Mouse (Mus musculus) limb, embryonic 11.5 days (tissue): ENCODE measurements around the gene Hif1an. TPM values are rescaled to one million over a fixed set of nuclear protein-coding genes. Genes with fewer than 3 reads are reported as not detected.

Source experiments
- ATAC-seq: fragments of 200-750 bp; cut with Nextera tagmentation; 2 replicates; pipeline ENCODE4 v1.8.0; 2017; ENCODE audit warnings: low read depth; ENCODE audit not compliant: insufficient number of reproducible peaks, low FRiP score, low TSS enrichment
- DNase-seq: peaks from one replicate; pipeline ENCODE4 v3.0.0-alpha.2; 2015; ENCODE audit warnings: low spot score
- H3K27ac ChIP-seq: fragments of 300-500 bp; sonication (generic); replicated peaks from 2 replicates; pipeline ENCODE4 v1.5.1; 2014; ENCODE audit warnings: low read depth, mild to moderate bottlenecking, low read length
- H3K27me3 ChIP-seq: fragments of 300-500 bp; sonication (generic); 2 replicates; pipeline ENCODE4 v1.6.1; 2014; ENCODE audit warnings: mild to moderate bottlenecking, low read length, mixed read lengths; ENCODE audit not compliant: control insufficient read depth, insufficient read depth
- H3K36me3 ChIP-seq: fragments of 300-500 bp; sonication (generic); 2 replicates; pipeline ENCODE4 v1.6.1; 2014; ENCODE audit warnings: mild to moderate bottlenecking, low read length, moderate library complexity, mixed read lengths; ENCODE audit not compliant: control insufficient read depth, insufficient read depth
- H3K4me1 ChIP-seq: fragments of 300-500 bp; sonication (generic); 2 replicates; pipeline ENCODE4 v1.6.1; 2014; ENCODE audit warnings: low read length, mixed read lengths; ENCODE audit not compliant: control insufficient read depth, insufficient read depth
- H3K4me2 ChIP-seq: fragments of 300-500 bp; sonication (generic); 2 replicates; pipeline ENCODE4 v1.6.1; 2014; ENCODE audit warnings: low read depth, mild to moderate bottlenecking, moderate library complexity; ENCODE audit not compliant: severe bottlenecking
- H3K4me3 ChIP-seq: fragments of 300-500 bp; sonication (generic); 2 replicates; pipeline ENCODE4 v1.5.1; 2014; ENCODE audit warnings: low read depth, low read length
- H3K9ac ChIP-seq: fragments of 300-500 bp; sonication (generic); 2 replicates; pipeline ENCODE4 v1.6.1; 2014; ENCODE audit warnings: mild to moderate bottlenecking, low read length
- H3K9me3 ChIP-seq: fragments of 300-500 bp; sonication (generic); 2 replicates; pipeline ENCODE4 v1.6.1; 2016; ENCODE audit warnings: low read length; ENCODE audit not compliant: control insufficient read depth
- WGBS: fragments of 180-500 bp; shearing (Covaris S2); extraction: QIAGEN DNeasy Blood & Tissue Kit; methylation state at CpG from one replicate; pipeline ENCODE4 v1.1.7; 2014; 5-methylcytosine and 5-hydroxymethylcytosine counted together
- polyA plus RNA-seq: library from polyadenylated mRNA; unstranded; fragments of >200 nt; fragmentation: Nextera tagmentation; extraction: Ambion mirVana; gene quantifications from 2 replicates; pipeline ENCODE4 v1.2.1, GENCODE M21; 2014

Gene Hif1an
- polyA plus RNA-seq, 1 experiment from 2014 or later = 26.5 TPM

- H3K9ac ChIP-seq = no peak within 1 kb of the TSS
- 94% methylated on average over 4 of the region's 4 CpGs for WGBS
- H3K4me2 ChIP-seq = no peak within 1 kb of the TSS
- no peak within 1 kb of the TSS for H3K27ac ChIP-seq
- no peaks in the 10 kb centered on the region for H3K9me3 ChIP-seq
- no peak for DNase-seq
- ATAC-seq = no peak
- H3K4me1 ChIP-seq = peaks cover 7% of the 10 kb centered on the region
- H3K4me3 ChIP-seq = no peak within 1 kb of the TSS
- no peaks in the 10 kb centered on the region for H3K27me3 ChIP-seq
- peaks cover 21% of the 10 kb centered on the region for H3K36me3 ChIP-seq
Observed at GRCm38 (mm10) chr19:44552731-44553130, 9.9 kb upstream of the Hif1an start, which contains the start of gene Gm20538. Gm20538 (minus strand) TSS chr19:44552831.

- ATAC-seq (no peak), DNase-seq (no peak)
- no peak overlapping the region for H3K4me3 ChIP-seq
- H3K9me3 ChIP-seq = no peaks in the 10 kb centered on the region
- H3K27me3 ChIP-seq = no peaks in the 10 kb centered on the region
- H3K27ac ChIP-seq = no peak overlapping the region
- no peak overlapping the region for H3K4me2 ChIP-seq
- H3K36me3 ChIP-seq = peaks cover 21% of the 10 kb centered on the region
- H3K4me1 ChIP-seq = peaks cover 7% of the 10 kb centered on the region
- 95% methylated on average over 4 of the region's 4 CpGs for WGBS
- H3K9ac ChIP-seq = no peak overlapping the region
Observed at GRCm38 (mm10) chr19:44553286-44553685, 9.4 kb upstream of the Hif1an start.

GRCm38 (mm10) chr19:44554490-44554860 is 8.2 kb upstream of the Hif1an start:
- WGBS = 8% methylated on average over 8 of the region's 8 CpGs
- DNase-seq = no peak
- Histone ChIP-seq H3K27me3 (no peaks in the 10 kb centered on the region), H3K9me3 (no peaks in the 10 kb centered on the region), H3K27ac (no peak overlapping the region), H3K4me2 (peak overlapping the region; percentile 72), H3K36me3 (peaks cover 16% of the 10 kb centered on the region), H3K4me3 (peak overlapping the region; percentile 65), H3K4me1 (peaks cover 7% of the 10 kb centered on the region), H3K9ac (peak overlapping the region; percentile 90)
- no peak for ATAC-seq

DNA sequence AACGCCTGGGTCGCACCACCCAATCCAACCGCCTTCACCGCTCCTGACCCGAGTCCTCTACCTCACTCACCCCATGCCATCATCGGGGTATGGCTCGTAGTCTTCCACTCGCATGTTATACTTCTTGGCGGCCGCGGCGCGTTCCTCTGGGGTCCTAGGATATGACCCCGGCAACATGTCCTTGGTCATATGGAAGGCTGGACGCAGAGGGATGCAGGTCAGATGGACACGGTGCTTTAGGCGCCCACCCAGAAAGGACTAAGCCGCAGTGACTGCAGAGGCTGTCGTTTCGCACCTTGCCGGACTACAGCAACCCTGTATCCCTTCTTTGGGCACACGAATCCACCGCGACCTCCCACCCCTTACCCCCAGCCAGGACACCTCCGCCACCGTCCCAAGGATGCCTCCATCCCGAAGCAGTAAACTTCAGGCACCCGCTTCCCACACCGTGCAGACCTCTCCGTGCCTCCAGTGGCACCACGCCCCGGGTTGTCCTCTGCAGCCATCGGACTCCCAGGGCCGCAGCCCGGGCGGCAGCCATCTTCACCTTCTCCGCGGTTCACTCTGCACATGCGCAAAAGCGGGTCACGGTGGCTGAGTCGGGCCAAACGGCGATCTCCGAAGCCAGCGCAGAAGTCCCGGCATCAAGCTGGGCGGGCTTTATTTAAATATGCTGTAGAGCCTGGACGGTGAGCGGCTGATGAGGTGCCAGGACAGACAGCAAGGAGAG is 7.6 kb upstream of the Hif1an start, which contains the start of gene Ndufb8:
Gene Ndufb8, minus strand, starts transcription at position 580 of the 730 bp plus-strand sequence.
- peak within 1 kb of the TSS; percentile 26; the same call in 1 of the 2 replicates for H3K27ac ChIP-seq

GRCm38 (mm10) chr19:44564006-44564405 is 1.4 kb downstream of the Hif1an start:
- Histone ChIP-seq H3K9ac (no peak overlapping the region), H3K4me2 (peak overlapping the region; percentile 13; the same call in 1 of the 2 replicates), H3K9me3 (no peaks in the 10 kb centered on the region), H3K27ac (no peak overlapping the region), H3K27me3 (no peaks in the 10 kb centered on the region), H3K4me3 (0 out of 2 replicates have a peak overlapping the region, but pooled peaks have one; percentile 74), H3K4me1 (peaks cover 16% of the 10 kb centered on the region), H3K36me3 (peaks cover 10% of the 10 kb centered on the region)
- WGBS = 89% methylated on average over 14 of the region's 14 CpGs
- ATAC-seq = no peak
- no peak for DNase-seq

More for the DNA sequence above, 7.6 kb upstream of the Hif1an start, which contains the start of gene Ndufb8:
- H3K9ac ChIP-seq = peak within 1 kb of the TSS; percentile 90
- H3K36me3 ChIP-seq = peaks cover 12% of the 10 kb centered on the region
- DNase-seq (peak; percentile 97), ATAC-seq (peak; percentile 82)
- WGBS = 0% methylated on average over 50 of the region's 50 CpGs
- peak within 1 kb of the TSS; percentile 72 for H3K4me2 ChIP-seq
- no peaks in the 10 kb centered on the region for H3K27me3 ChIP-seq
- H3K4me1 ChIP-seq = peaks cover 7% of the 10 kb centered on the region
- H3K9me3 ChIP-seq = no peaks in the 10 kb centered on the region
- peak within 1 kb of the TSS; percentile 65 for H3K4me3 ChIP-seq

GRCm38 (mm10) chr19:44567763-44568162 is 5.1 kb downstream of the Hif1an start:
- Histone ChIP-seq H3K4me3 (no peak overlapping the region), H3K9me3 (no peaks in the 10 kb centered on the region), H3K4me1 (peaks cover 16% of the 10 kb centered on the region), H3K27me3 (no peaks in the 10 kb centered on the region), H3K4me2 (no peak overlapping the region), H3K9ac (no peak overlapping the region), H3K27ac (no peak overlapping the region), H3K36me3 (peaks cover 25% of the 10 kb centered on the region)
- 92% methylated on average over 3 of the region's 3 CpGs for WGBS
- DNase-seq (no peak), ATAC-seq (no peak)

DNA sequence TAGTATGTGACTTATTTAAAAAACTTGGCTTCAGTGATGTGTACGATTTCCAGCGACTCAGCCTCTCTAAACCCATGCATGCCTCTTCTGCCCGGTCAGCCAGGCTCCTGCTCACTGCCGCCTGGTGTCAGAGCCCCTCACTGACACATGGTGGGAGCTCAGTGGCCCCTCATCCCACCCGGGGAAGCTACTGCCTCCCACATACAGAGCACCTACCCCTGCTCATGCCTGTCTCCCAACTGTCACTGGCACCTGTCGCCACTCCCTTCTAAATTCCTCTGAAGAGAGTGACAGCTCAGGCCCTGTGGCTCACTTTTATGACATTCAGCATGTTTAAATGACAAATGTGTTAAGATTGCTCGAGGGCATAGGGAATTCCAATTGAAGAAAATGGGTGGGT is 13.6 kb downstream of the Hif1an start:
- H3K36me3 ChIP-seq = peaks cover 15% of the 10 kb centered on the region
- no peak overlapping the region for H3K9ac ChIP-seq
- H3K27me3 ChIP-seq = no peaks in the 10 kb centered on the region
- no peaks in the 10 kb centered on the region for H3K4me1 ChIP-seq
- H3K4me2 ChIP-seq = no peak overlapping the region
- H3K27ac ChIP-seq = no peak overlapping the region
- no peak for ATAC-seq
- no peaks in the 10 kb centered on the region for H3K9me3 ChIP-seq
- 79% methylated on average over 7 of the region's 7 CpGs for WGBS
- DNase-seq = no peak
- H3K4me3 ChIP-seq = no peak overlapping the region

GRCm38 (mm10) chr19:44578038-44578437 is 15.4 kb downstream of the Hif1an start:
- H3K9ac ChIP-seq = no peak overlapping the region
- peaks cover 7% of the 10 kb centered on the region; the same call in 1 of the 2 replicates for H3K36me3 ChIP-seq
- no peaks in the 10 kb centered on the region for H3K4me1 ChIP-seq
- no peaks in the 10 kb centered on the region for H3K9me3 ChIP-seq
- H3K4me2 ChIP-seq = no peak overlapping the region
- H3K27ac ChIP-seq = no peak overlapping the region
- no peak for ATAC-seq
- no peak overlapping the region for H3K4me3 ChIP-seq
- 76% methylated on average over 1 of the region's 1 CpGs for WGBS
- no peak for DNase-seq
- no peaks in the 10 kb centered on the region for H3K27me3 ChIP-seq
